Mouse (Mus musculus): ENCODE results near the gene Pafah1b2. TPM values are rescaled to one million over a fixed set of nuclear protein-coding genes. Genes with fewer than 3 reads are reported as not detected.

Gene Pafah1b2
- total RNA-seq, 1 experiment from 2014 or later: 132 TPM

- DNase-seq: no peak
Observed at GRCm38 (mm10) chr9:46026058-46026849, 13.8 kb upstream of the Pafah1b2 start.

- DNase-seq: peak; percentile 72
Observed at GRCm38 (mm10) chr9:46023591-46023990, 11.1 kb upstream of the Pafah1b2 start.

- no peak for DNase-seq
Observed at GRCm38 (mm10) chr9:46019975-46020374, 7.5 kb upstream of the Pafah1b2 start.

GRCm38 (mm10) chr9:46018316-46018715, 5.8 kb upstream of the Pafah1b2 start:
- peak; percentile 18 for DNase-seq

- no peak for DNase-seq
Observed at GRCm38 (mm10) chr9:46016417-46016816, 3.9 kb upstream of the Pafah1b2 start.

GRCm38 (mm10) chr9:46015831-46016230, 3.3 kb upstream of the Pafah1b2 start:
- DNase-seq: peak; percentile 70

- peak; percentile 52 for DNase-seq
Observed at GRCm38 (mm10) chr9:46015081-46015551, 2.6 kb upstream of the Pafah1b2 start.

- DNase-seq: peak; percentile 70
Observed at GRCm38 (mm10) chr9:46014251-46014681, 1.8 kb upstream of the Pafah1b2 start.

GRCm38 (mm10) chr9:46013616-46014015, 1.1 kb upstream of the Pafah1b2 start:
- DNase-seq: no peak

- no peak for DNase-seq
Observed at GRCm38 (mm10) chr9:46013009-46013586, 608 bp upstream of the Pafah1b2 start.

- DNase-seq: no peak
Observed at GRCm38 (mm10) chr9:46011094-46011970, 1.2 kb downstream of the Pafah1b2 start.

GRCm38 (mm10) chr9:46009669-46009983, 2.9 kb downstream of the Pafah1b2 start:
- DNase-seq: no peak

- no peak for DNase-seq
Observed at GRCm38 (mm10) chr9:46008931-46009668, 3.4 kb downstream of the Pafah1b2 start.

GRCm38 (mm10) chr9:46006224-46006623, 6.3 kb downstream of the Pafah1b2 start:
- no peak for DNase-seq

GRCm38 (mm10) chr9:46004529-46004928, 8.0 kb downstream of the Pafah1b2 start:
- no peak for DNase-seq

GRCm38 (mm10) chr9:46003729-46004128, 8.8 kb downstream of the Pafah1b2 start:
- DNase-seq: peak; percentile 89

- DNase-seq: no peak
Observed at GRCm38 (mm10) chr9:45999009-45999408, 13.5 kb downstream of the Pafah1b2 start.

GRCm38 (mm10) chr9:45985229-45985567, 27.3 kb downstream of the Pafah1b2 start:
- DNase-seq: peak; percentile 87

- DNase-seq: peak; percentile 95
Observed at GRCm38 (mm10) chr9:45984409-45985228, 27.9 kb downstream of the Pafah1b2 start.

GRCm38 (mm10) chr9:45983676-45984408, 28.6 kb downstream of the Pafah1b2 start:
- peak; percentile 48 for DNase-seq

GRCm38 (mm10) chr9:45981331-45981730, 31.2 kb downstream of the Pafah1b2 start:
- no peak for DNase-seq
